Mouse (Mus musculus) lung, adult 2 months (tissue): Measurements from ENCODE around the gene Slc37a2. TPM values are rescaled to one million over a fixed set of nuclear protein-coding genes. Genes with fewer than 3 reads are reported as not detected.

ENCODE experiments used
- DNase-seq: peaks from one replicate; pipeline ENCODE4 v3.0.0; 2022
- H3K4me1 ChIP-seq: fragments of 200-500 bp; 2 replicates; pipeline ENCODE4 v1.6.1; 2011; ENCODE audit warnings: low read length; ENCODE audit not compliant: control insufficient read depth, insufficient read depth
- H3K4me3 ChIP-seq: fragments of 200-500 bp; replicated peaks from 2 replicates; pipeline ENCODE3; 2011; ENCODE audit warnings: low read depth, mild to moderate bottlenecking, control low read depth, low read length; ENCODE audit errors: extremely low read depth
- CTCF ChIP-seq: fragments of 200-500 bp; IDR thresholded peaks from 2 replicates; pipeline ENCODE4 v1.5.1; 2011; ENCODE audit warnings: mild to moderate bottlenecking, low read length, control low read depth; ENCODE audit not compliant: insufficient read depth
- POLR2A ChIP-seq: fragments of 200-500 bp; IDR thresholded peaks from 2 replicates; pipeline ENCODE4 v1.6.1; 2011; ENCODE audit warnings: low read depth, mild to moderate bottlenecking, control low read depth, low read length, borderline replicate concordance; ENCODE audit errors: extremely low read depth
- WGBS: fragments of 180-500 bp; shearing (Covaris S2); methylation state at CpG from one replicate; pipeline ENCODE4 v1.1.7; 2018; 5-methylcytosine and 5-hydroxymethylcytosine counted together
- polyA plus RNA-seq: library from polyadenylated mRNA; depleted of rRNA; stranded (reverse); fragments of >200 nt; gene quantifications from 2 replicates; pipeline ENCODE4 v1.2.3, GENCODE M21; 2012; rRNA removed

The Slc37a2 gene
- polyA plus RNA-seq, 1 experiment = 6.5 TPM

DNA sequence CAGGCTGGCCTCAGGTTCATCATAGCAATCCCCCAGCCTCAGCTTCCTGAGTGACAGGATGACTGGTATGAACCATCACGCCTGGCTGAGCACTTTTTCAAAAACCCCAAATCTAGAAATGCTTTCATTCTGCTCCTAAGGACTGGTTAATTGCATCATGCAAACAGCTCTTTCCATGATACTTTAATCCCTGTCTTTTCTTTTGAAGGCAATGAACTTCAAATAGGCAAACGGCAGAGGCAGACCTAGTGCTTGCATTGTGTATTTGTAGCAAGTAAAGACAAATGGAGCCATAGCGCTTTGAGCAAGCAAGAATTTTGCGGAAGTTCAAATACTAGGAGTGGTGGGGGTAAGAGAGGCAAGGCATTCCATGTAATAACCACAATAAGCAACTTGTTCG lies 73.9 kb downstream of the Slc37a2 start:
- no peak for DNase-seq
- WGBS = 72% methylated on average over 5 of the region's 5 CpGs
- H3K4me3 ChIP-seq = no peak overlapping the region
- H3K4me1 ChIP-seq = no peaks in the 10 kb centered on the region
- TF ChIP-seq CTCF (no peak), POLR2A (no peak)

DNA sequence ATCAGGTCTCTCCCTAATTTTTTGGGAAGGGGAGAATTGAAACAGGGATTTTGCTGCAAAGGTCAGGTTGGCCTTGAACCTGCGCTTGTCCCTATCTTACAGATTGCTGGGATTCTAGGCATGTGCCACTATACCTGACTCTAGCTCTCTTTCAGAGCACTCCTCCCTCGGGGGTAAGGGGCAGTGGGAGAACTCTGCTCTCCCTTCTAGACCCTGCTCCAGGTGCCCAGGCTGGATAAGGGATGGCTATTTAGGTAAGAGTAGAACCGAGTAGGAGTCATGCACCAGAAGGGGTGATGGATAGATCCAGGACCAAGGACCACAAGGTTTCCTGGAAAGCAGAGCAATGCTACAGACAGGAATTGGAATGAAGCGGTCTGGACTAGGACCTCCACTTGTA lies 75.9 kb downstream of the Slc37a2 start:
- WGBS = 91% methylated on average over 4 of the region's 4 CpGs
- Histone ChIP-seq H3K4me1 (no peaks in the 10 kb centered on the region), H3K4me3 (no peak overlapping the region)
- no peak for DNase-seq
- TF ChIP-seq POLR2A (no peak), CTCF (no peak)

DNA sequence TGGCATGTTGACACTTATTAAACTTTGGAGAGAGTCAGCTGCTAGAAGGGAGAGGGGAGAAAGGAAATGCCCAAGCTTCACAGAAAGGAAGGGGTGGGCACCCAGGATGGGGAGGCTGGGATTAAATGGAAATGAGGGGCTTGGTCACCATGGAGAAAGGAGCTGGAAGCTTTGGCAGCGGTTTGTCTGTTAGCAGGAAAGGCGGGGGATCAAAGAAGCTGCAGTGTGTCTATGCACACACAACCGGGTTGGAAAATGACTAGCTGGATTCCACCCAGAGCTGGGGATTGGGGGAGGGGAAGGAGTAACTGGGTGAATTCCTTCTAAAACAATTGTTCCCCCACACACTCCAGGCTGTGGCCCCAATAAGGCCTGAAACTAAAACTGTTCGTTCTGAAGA lies 76.6 kb downstream of the Slc37a2 start:
- H3K4me1 ChIP-seq = no peaks in the 10 kb centered on the region
- TF ChIP-seq POLR2A = no peak
- no peak for TF ChIP-seq CTCF
- DNase-seq = no peak
- H3K4me3 ChIP-seq = no peak overlapping the region
- WGBS = 38% methylated on average over 4 of the region's 4 CpGs

Other genes with a start within 250 kb of the Slc37a2 start
- 32.2 and 37.2 TPM in 2 replicates for gene Pknox2, start 108.3 kb downstream of the Slc37a2 start, polyA plus RNA-seq
- 2.3 and 3.1 TPM in 2 replicates for gene Tmem218, start 47.5 kb downstream of the Slc37a2 start, polyA plus RNA-seq
- gene Ccdc15, start 92.7 kb upstream of the Slc37a2 start, polyA plus RNA-seq = 1.7 and 2.1 TPM in 2 replicates
- 2.0 and 2.9 TPM in 2 replicates for gene Hepacam, start 111.6 kb upstream of the Slc37a2 start, polyA plus RNA-seq
- gene Robo4, start 146.2 kb upstream of the Slc37a2 start, polyA plus RNA-seq = 67.8 and 88.4 TPM in 2 replicates
- gene Robo3, start 177.5 kb upstream of the Slc37a2 start, polyA plus RNA-seq = 0.07 and 0.22 TPM in 2 replicates
- 22.9 and 28.5 TPM in 2 replicates for gene Msantd2, start 233.6 kb upstream of the Slc37a2 start, polyA plus RNA-seq